ENCODE assay signal across 13 mouse cellular contexts in the genomic region with DNA sequence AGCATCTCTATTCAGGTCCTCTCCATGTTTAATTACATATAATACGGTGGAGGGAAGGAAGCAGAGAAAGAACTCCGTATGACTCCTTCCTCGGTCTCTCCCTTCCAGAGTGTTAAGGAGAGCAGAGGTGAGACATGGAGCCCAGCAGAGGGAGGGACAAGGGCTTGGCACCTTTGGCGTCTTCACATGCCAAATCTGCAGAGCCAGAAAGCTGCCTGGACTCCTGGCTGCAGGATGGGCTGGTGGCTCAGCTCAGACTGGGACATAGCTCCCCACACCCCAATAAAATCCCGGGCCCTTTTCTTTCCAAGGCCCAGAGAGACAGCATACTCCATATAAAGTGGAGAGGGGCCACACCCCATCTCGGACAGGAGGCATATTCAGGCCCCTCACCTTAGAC.
"Had no signal": no experiment of that assay in that cellular context is flagged by ENCODE, and none has a peak within 500 bp of the region (broad histone marks: within the 10 kb centered on the region; RNA-seq: fewer than 3 reads in every experiment).

No protein-coding gene starts in this region.

- DNase-seq: gastrocnemius, adult 2 months; gastrocnemius, postnatal 10 days; gastrocnemius, postnatal 25 days; heart, postnatal 4 days; kidney, adult 18-20 months; kidney, adult 8-10 months; kidney, postnatal 10 days; kidney, postnatal 25 days; kidney, postnatal 4 days; layer of hippocampus, postnatal 36 days; left cerebral cortex, postnatal 4 days; liver, embryonic 13.5 days; lung, adult 18-20 months had no signal
